Mouse (Mus musculus) lung, adult 2 months (tissue): ENCODE data around the gene Usp16. TPM values are rescaled to one million over a fixed set of nuclear protein-coding genes. Genes with fewer than 3 reads are reported as not detected.

Source experiments
- DNase-seq: peaks from one replicate; pipeline ENCODE4 v3.0.0; 2022
- H3K4me1 ChIP-seq: fragments of 200-500 bp; 2 replicates; pipeline ENCODE4 v1.6.1; 2011; ENCODE audit warnings: low read length; ENCODE audit not compliant: control insufficient read depth, insufficient read depth
- H3K4me3 ChIP-seq: fragments of 200-500 bp; replicated peaks from 2 replicates; pipeline ENCODE3; 2011; ENCODE audit warnings: low read depth, mild to moderate bottlenecking, control low read depth, low read length; ENCODE audit errors: extremely low read depth
- CTCF ChIP-seq: fragments of 200-500 bp; IDR thresholded peaks from 2 replicates; pipeline ENCODE4 v1.5.1; 2011; ENCODE audit warnings: mild to moderate bottlenecking, low read length, control low read depth; ENCODE audit not compliant: insufficient read depth
- POLR2A ChIP-seq: fragments of 200-500 bp; IDR thresholded peaks from 2 replicates; pipeline ENCODE4 v1.6.1; 2011; ENCODE audit warnings: low read depth, mild to moderate bottlenecking, control low read depth, low read length, borderline replicate concordance; ENCODE audit errors: extremely low read depth
- WGBS: fragments of 180-500 bp; shearing (Covaris S2); methylation state at CpG from one replicate; pipeline ENCODE4 v1.1.7; 2018; 5-methylcytosine and 5-hydroxymethylcytosine counted together
- polyA plus RNA-seq: library from polyadenylated mRNA; depleted of rRNA; stranded (reverse); fragments of >200 nt; gene quantifications from 2 replicates; pipeline ENCODE4 v1.2.3, GENCODE M21; 2012; rRNA removed

Gene Usp16
- polyA plus RNA-seq, 1 experiment = 19.0 TPM

DNA sequence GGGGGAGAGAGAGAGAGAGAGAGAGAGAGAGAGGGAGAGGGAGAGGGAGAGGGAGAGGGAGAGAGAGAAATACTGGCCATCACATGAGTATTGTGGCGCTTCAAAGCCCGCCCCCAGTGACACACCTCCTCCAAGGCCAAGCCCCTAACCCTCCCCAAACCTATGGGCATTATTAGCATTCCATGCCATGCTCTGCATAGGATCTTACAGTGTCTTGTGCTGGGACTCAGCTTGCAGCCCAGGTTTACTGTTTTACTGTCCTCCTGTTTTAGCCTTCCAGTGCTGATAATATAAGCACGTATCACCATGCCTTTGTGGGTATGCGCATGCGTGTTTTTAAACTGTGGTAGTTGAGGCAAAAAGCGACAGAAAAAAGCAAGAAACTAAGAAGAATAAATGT is 45.1 kb downstream of the Usp16 start:
- DNase-seq = no peak
- Histone ChIP-seq H3K4me3 (no peak overlapping the region), H3K4me1 (peaks cover 6% of the 10 kb centered on the region; the same call in 1 of the 2 replicates)
- WGBS = 78% methylated on average over 6 of the region's 6 CpGs
- TF ChIP-seq POLR2A (no peak), CTCF (no peak)

- H3K4me3 ChIP-seq = no peak overlapping the region
- no peak for DNase-seq
- no peak for TF ChIP-seq CTCF
- TF ChIP-seq POLR2A = no peak
- 30% methylated on average over 13 of the region's 13 CpGs for WGBS
- H3K4me1 ChIP-seq = 0 out of 2 replicates have a peak, but pooled peaks cover 2% of the 10 kb centered on the region
These were observed 47.0 kb downstream of the Usp16 start for GRCm38 (mm10) chr16:87501304-87502078.

- no peak for TF ChIP-seq CTCF
- TF ChIP-seq POLR2A = no peak
- no peak overlapping the region for H3K4me3 ChIP-seq
These were observed 57.2 kb downstream of the Usp16 start for GRCm38 (mm10) chr16:87511706-87512105.

DNA sequence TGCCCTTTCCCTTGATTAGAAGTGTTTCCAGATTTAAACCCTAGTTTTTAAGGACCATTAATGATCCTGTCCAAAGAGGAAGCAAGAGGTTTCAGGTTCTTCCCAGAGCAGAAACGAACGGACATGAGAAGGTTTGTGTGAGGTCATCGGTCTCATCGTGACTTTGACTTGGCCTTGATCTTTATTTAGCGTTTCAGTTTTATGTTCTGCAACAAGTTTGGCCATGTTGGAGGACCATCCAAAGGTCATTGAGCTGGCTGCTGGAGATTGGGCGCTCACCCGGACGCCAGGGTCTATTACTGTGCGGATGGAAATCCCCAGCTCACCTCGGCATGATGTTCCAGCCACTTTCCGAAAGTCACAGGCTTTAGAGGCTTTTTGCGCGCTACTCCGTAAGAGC is 57.8 kb downstream of the Usp16 start:
- Histone ChIP-seq H3K4me3 (no peak overlapping the region), H3K4me1 (no peaks in the 10 kb centered on the region)
- WGBS = 87% methylated on average over 14 of the region's 14 CpGs
- DNase-seq = no peak
- TF ChIP-seq CTCF (no peak), POLR2A (no peak)

More at GRCm38 (mm10) chr16:87511706-87512105, 57.2 kb downstream of the Usp16 start:
- no peaks in the 10 kb centered on the region for H3K4me1 ChIP-seq
- DNase-seq = no peak
- WGBS = 78% methylated on average over 5 of the region's 5 CpGs

- WGBS = 75% methylated on average over 5 of the region's 5 CpGs
- no peak for TF ChIP-seq POLR2A
- no peak for TF ChIP-seq CTCF
These were observed 69.7 kb downstream of the Usp16 start for GRCm38 (mm10) chr16:87524228-87524627.

GRCm38 (mm10) chr16:87527553-87528249 is 73.2 kb downstream of the Usp16 start:
- no peak for TF ChIP-seq POLR2A
- TF ChIP-seq CTCF = no peak
- Histone ChIP-seq H3K4me1 (no peaks in the 10 kb centered on the region), H3K4me3 (no peak overlapping the region)
- no peak for DNase-seq
- WGBS = 58% methylated on average over 8 of the region's 8 CpGs

More at GRCm38 (mm10) chr16:87524228-87524627, 69.7 kb downstream of the Usp16 start:
- Histone ChIP-seq H3K4me3 (no peak overlapping the region), H3K4me1 (no peaks in the 10 kb centered on the region)
- no peak for DNase-seq

- H3K4me1 ChIP-seq = no peaks in the 10 kb centered on the region
- H3K4me3 ChIP-seq = no peak overlapping the region
- 58% methylated on average over 10 of the region's 10 CpGs for WGBS
- no peak for TF ChIP-seq CTCF
- no peak for TF ChIP-seq POLR2A
- DNase-seq = no peak
These were observed 74.3 kb downstream of the Usp16 start for GRCm38 (mm10) chr16:87528755-87529154.

Other genes starting within 250 kb of the Usp16 start
- gene N6amt1, start 100.5 kb upstream of the Usp16 start, polyA plus RNA-seq = 6.2 and 6.7 TPM in 2 replicates
- gene Ltn1, start 22.1 kb upstream of the Usp16 start, polyA plus RNA-seq = 3.8 and 6.3 TPM in 2 replicates
- 1.9 and 3.4 TPM in 2 replicates for gene Rwdd2b, start 14.1 kb upstream of the Usp16 start, polyA plus RNA-seq
- 13.8 and 23.5 TPM in 2 replicates for gene Cct8, start 41.2 kb downstream of the Usp16 start, polyA plus RNA-seq
- gene Map3k7cl, start 98.6 kb downstream of the Usp16 start, polyA plus RNA-seq = 1.1 and 2.6 TPM in 2 replicates
- 16.2 and 19.3 TPM in 2 replicates for gene Bach1, start 244.2 kb downstream of the Usp16 start, polyA plus RNA-seq